Mouse (Mus musculus) testis, postnatal 10 days (tissue): ENCODE results near the gene Sumf2.
A peak's percentile ranks its signal among the peaks of the same experiment; 100 is the strongest.

Source experiments
- DNase-seq: peaks from one replicate; pipeline ENCODE4 v3.0.0; 2021; ENCODE audit warnings: low spot score

The Sumf2 gene

GRCm38 (mm10) chr5:129908242-129908965, 61.6 kb downstream of the Sumf2 start, which contains the start of gene Nupr1l:
TSS of gene Nupr1l (plus strand) at chr5:129908540.
- peak; percentile 97 for DNase-seq

- no peak for DNase-seq
These were observed 62.4 kb downstream of the Sumf2 start for GRCm38 (mm10) chr5:129909147-129909546.

- DNase-seq: no peak
These were observed 62.8 kb downstream of the Sumf2 start for GRCm38 (mm10) chr5:129909591-129909990.
